Mouse (Mus musculus) lung, adult 2 months (tissue): ENCODE measurements around the gene Pkmyt1. TPM values are rescaled to one million over a fixed set of nuclear protein-coding genes. Genes with fewer than 3 reads are reported as not detected.
"Not testable (repeated sequence)": the region's sequence is repeated elsewhere in the genome, so short reads cannot be mapped to it uniquely, and the experiment has no call there.

ENCODE experiments used
- DNase-seq: peaks from one replicate; pipeline ENCODE4 v3.0.0; 2022
- H3K4me1 ChIP-seq: fragments of 200-500 bp; 2 replicates; pipeline ENCODE4 v1.6.1; 2011; ENCODE audit warnings: low read length; ENCODE audit not compliant: control insufficient read depth, insufficient read depth
- H3K4me3 ChIP-seq: fragments of 200-500 bp; replicated peaks from 2 replicates; pipeline ENCODE3; 2011; ENCODE audit warnings: low read depth, mild to moderate bottlenecking, control low read depth, low read length; ENCODE audit errors: extremely low read depth
- CTCF ChIP-seq: fragments of 200-500 bp; IDR thresholded peaks from 2 replicates; pipeline ENCODE4 v1.5.1; 2011; ENCODE audit warnings: mild to moderate bottlenecking, low read length, control low read depth; ENCODE audit not compliant: insufficient read depth
- POLR2A ChIP-seq: fragments of 200-500 bp; IDR thresholded peaks from 2 replicates; pipeline ENCODE4 v1.6.1; 2011; ENCODE audit warnings: low read depth, mild to moderate bottlenecking, control low read depth, low read length, borderline replicate concordance; ENCODE audit errors: extremely low read depth
- WGBS: fragments of 180-500 bp; shearing (Covaris S2); methylation state at CpG from one replicate; pipeline ENCODE4 v1.1.7; 2018; 5-methylcytosine and 5-hydroxymethylcytosine counted together
- polyA plus RNA-seq: library from polyadenylated mRNA; depleted of rRNA; stranded (reverse); fragments of >200 nt; gene quantifications from 2 replicates; pipeline ENCODE4 v1.2.3, GENCODE M21; 2012

Gene Pkmyt1
- polyA plus RNA-seq, 1 experiment = 21.8 TPM

DNA sequence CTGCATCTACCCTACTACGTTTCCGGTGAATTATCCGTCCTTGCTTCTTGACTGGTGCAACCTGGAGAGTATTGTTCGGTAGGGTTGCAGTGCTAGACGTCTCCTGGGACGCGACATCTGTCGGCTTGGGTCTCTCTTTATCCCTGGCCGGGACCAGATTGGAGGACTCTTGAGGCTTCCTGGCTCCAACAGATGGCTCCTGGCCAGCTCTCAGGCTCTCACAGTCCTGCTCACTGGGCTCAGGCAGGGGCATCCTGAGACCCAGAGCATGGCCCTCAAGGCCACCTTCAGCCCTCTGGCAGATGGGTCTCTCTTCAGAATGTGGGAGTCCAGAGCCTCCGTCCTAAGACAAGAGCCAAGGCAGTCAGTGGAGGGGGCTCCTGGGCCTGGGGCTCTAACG is 36.8 kb downstream of the Pkmyt1 start:
- no peak for DNase-seq
- no peaks in the 10 kb centered on the region for H3K4me1 ChIP-seq
- H3K4me3 ChIP-seq = no peak overlapping the region
- WGBS = 85% methylated on average over 11 of the region's 11 CpGs
- TF ChIP-seq POLR2A (no peak), CTCF (no peak)

DNA sequence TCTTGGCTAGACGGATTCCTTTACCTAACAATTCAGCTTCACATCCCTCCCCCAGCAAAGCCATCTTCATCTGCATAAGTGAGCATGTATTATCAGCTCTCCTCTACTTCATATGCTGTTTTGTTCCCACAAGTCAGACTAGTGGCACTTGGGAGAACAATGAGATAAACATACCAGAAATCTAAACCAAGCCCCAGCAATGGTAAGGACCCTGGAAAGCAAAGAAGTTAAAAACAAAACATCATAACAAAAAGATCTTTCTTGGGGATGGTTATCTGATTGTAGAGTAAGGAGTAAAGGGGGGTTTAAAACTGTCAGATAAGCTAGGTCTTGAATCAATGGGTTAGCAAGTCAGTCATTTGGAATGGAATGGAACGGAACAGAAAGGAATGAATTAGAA is 44.4 kb downstream of the Pkmyt1 start:
- Histone ChIP-seq H3K4me3 (peak overlapping the region; percentile 67), H3K4me1 (no peaks in the 10 kb centered on the region; the same call in none of the 2 replicates)
- DNase-seq = no peak
- 39% methylated on average over 2 of the region's 2 CpGs for WGBS
- no peak for TF ChIP-seq CTCF
- no peak for TF ChIP-seq POLR2A

DNA sequence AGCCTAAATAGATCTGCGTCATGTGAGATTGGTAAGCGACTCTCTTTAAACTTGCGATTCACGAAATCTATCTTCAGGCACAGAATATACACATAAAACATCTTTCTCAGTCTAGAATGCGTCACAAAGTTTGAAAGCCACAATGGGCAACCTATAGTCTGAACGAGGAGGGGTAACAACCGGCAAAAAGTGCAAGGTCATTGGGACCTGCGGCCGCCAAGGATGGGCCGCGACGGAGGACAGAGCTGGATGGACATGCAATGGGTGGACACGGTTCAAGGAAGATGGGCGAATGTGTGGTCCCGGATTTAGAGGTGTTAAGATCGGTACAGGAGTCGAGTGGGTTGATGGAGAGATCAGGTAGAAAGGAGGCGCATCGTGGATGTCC is 44.8 kb downstream of the Pkmyt1 start:
- Histone ChIP-seq H3K4me1 (no peaks in the 10 kb centered on the region; the same call in none of the 2 replicates), H3K4me3 (peak overlapping the region; percentile 67)
- 2% methylated on average over 19 of the region's 19 CpGs for WGBS
- DNase-seq = no peak
- no peak for TF ChIP-seq POLR2A
- no peak for TF ChIP-seq CTCF

DNA sequence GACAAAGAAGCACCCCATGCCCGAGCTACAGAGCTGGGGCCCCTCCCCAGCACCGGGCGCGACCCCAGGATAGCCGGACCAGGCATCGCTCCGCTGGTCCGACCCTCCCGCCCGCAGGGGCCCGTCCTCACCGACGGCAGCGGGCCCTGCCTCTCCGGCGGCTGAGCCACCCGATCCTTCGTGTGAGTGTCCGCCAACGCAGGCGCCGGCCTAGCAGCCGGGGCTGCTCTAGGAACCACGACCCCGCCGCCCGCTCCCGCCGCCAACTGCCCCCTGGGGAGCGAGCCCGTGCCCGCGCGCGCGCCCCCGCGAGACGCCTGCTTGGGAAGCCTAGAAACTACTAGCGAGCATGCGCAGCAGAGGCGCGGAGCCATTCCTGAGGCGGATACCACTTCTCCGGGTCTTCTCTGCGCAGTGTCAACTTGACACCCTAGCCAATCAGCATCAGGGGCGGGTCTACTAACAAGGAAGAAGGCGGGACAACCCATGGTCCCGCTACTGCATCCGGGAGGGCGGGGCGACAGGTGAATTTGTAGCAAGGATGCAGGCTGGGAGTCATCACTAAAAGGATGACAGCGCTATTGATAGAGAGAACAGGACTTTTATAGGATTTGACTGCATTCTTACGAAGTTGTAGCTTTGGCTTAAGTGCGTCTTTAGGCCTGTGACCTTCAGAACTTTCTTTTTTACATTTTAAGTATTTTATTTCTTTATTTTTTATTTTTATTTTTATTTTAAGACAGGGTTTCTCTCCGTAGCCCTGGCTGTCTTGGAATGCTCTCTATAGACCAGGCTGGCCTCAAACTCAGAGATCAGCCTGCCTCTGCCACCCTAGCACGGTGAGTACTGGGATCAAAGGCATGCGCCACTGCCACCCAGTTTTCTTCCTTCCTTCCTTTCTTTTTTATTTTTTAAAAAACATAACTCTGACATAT is 45.4 kb downstream of the Pkmyt1 start, which contains the start of gene Flywch1:
Gene Flywch1, minus strand, starts transcription at position 319 of the 935 bp plus-strand sequence.
- 3% methylated on average over 57 of the region's 58 CpGs for WGBS
- Histone ChIP-seq H3K4me1 (no peaks in the 10 kb centered on the region; the same call in none of the 2 replicates), H3K4me3 (peak within 1 kb of the TSS; percentile 67)
- DNase-seq = peak; percentile 96
- TF ChIP-seq POLR2A (0 out of 2 replicates have a peak, but pooled peaks have one; percentile 27), CTCF (no peak)

DNA sequence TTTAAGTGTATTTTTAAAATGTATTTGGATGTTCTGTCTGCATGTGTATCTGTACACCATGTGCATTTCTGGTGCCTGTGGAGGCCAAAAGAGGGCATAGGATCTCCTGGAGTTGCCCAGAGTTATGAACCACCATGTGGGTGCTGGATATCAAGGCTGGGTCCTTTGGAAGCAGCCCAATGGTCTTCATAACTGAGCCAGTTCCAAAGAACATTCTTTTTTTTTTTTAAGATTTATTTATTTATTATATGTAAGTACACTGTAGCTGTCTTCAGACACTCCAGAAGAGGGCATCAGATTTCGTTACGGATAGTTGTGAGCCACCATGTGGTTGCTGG is 46.1 kb downstream of the Pkmyt1 start:
- not testable (repeated sequence) for DNase-seq, H3K4me3 ChIP-seq, H3K4me1 ChIP-seq
- WGBS = 76% methylated on average over 2 of the region's 2 CpGs

DNA sequence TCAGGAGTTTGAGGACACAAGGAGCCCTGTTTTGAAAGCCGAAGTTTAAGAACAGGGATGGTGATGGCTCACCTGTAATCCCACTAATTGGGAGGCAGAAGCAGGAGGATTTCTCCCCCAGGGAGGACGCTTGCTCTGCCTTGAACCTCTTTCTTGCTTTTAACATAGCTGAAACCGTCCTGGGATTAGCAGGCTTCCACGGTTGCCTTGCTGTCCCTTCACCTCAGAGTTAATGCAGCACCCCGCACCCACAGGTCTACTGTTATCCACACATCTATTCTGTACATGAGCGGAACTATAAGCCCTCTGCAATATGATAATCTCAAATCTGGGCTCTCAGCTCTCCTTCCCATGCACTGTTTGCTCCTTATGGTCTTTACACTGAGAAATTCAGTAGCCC is 47.5 kb downstream of the Pkmyt1 start:
- Histone ChIP-seq H3K4me3 (no peak overlapping the region), H3K4me1 (no peaks in the 10 kb centered on the region; the same call in none of the 2 replicates)
- TF ChIP-seq CTCF = no peak
- TF ChIP-seq POLR2A = no peak
- no peak for DNase-seq
- 69% methylated on average over 6 of the region's 6 CpGs for WGBS

DNA sequence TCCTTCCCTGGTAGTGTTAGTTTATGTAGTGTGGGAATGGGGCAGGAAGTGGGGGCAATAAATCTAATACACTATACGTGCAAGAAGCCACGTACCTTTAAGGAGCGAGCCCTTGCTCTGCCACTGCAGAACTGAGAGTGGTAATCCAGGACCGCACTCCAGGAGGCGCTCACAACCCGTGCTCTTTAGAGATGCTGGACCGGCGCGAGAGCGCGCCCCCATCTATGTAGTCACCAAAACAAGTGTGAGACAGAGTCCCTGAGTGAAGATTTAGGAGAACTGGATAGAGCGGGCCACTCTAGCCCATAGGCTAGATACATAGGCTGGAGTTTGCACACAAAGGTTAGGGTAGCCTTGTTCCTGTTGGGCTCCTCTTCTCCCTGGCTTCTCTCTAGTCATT is 48.0 kb downstream of the Pkmyt1 start:
- 3% methylated on average over 12 of the region's 12 CpGs for WGBS

DNA sequence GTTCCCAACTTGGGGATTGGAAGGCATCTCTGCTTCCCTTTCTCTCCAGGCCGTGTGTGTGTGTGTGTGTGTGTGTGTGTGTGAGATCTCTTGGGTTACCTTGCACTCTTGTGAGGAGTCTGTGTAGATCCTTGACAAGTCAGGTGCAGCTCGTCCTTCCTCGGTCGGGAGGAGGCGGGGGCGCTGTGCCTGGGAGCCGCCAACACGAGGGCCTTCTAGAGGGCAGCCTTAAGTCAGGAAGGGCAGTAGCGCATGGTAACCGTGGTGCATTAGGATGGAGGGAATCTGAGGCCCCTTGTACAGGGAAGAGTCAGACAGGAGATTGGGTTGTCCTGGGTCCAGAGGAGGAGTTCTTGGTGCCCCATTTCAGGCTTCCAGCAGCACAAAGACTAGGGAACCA is 50.1 kb downstream of the Pkmyt1 start:
- WGBS = 81% methylated on average over 10 of the region's 10 CpGs
- TF ChIP-seq CTCF (no peak), POLR2A (no peak)
- DNase-seq = no peak
- no peaks in the 10 kb centered on the region; the same call in 1 of the 2 replicates for H3K4me1 ChIP-seq
- H3K4me3 ChIP-seq = no peak overlapping the region

More for the DNA sequence above, 48.0 kb downstream of the Pkmyt1 start:
- peak; percentile 82 for DNase-seq
- Histone ChIP-seq H3K4me1 (no peaks in the 10 kb centered on the region; the same call in none of the 2 replicates), H3K4me3 (no peak overlapping the region)
- peak; percentile 94 for TF ChIP-seq CTCF
- TF ChIP-seq POLR2A = no peak

DNA sequence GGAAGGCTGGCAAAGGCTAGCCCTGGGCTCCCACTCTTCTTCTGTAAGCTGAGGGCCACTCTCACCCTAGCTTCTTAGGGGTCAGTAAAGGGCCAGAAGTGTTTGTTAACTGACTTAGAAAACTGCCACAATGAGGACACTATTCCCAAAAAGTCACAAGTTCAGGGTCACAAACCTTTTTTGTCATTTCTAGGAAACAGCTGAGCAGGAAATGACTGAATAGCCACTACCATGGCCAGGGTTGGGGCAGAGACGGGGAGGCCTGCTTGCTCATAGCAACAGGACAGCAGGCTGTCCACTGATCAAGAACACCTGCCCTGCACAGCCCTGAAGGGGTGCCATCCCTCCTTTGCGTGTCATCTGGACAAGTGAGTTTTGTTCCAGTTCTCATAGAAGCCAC is 51.0 kb downstream of the Pkmyt1 start:
- WGBS = 70% methylated on average over 2 of the region's 2 CpGs
- no peaks in the 10 kb centered on the region for H3K4me1 ChIP-seq
- TF ChIP-seq POLR2A (no peak), CTCF (no peak)
- no peak for DNase-seq
- H3K4me3 ChIP-seq = no peak overlapping the region

DNA sequence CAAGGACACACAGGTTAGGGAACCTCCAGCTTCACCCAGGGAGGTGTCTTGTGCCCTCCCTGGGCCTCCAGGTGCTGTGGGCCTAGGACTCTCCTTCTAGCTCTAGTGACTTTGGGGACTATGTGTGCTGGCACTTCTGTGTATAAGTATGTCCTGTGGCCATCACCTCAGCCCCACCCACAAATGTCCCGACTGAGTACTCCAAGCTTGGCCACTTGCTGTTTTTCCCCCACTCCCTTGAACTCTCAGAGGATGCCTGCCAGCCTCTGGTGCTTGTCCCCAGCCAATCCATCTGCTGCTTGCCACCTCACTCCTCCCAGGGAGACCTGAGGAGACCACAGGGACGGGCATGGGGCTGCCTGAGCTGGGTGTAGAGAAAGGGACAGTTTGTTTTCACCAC is 52.3 kb downstream of the Pkmyt1 start:
- 33% methylated on average over 2 of the region's 2 CpGs for WGBS
- DNase-seq = no peak
- no peak for TF ChIP-seq CTCF
- 0 out of 2 replicates have a peak, but pooled peaks have one; percentile 16 for TF ChIP-seq POLR2A

More for the DNA sequence above, 52.3 kb downstream of the Pkmyt1 start:
- H3K4me1 ChIP-seq = no peaks in the 10 kb centered on the region
- no peak overlapping the region for H3K4me3 ChIP-seq
